In the genomic region with DNA sequence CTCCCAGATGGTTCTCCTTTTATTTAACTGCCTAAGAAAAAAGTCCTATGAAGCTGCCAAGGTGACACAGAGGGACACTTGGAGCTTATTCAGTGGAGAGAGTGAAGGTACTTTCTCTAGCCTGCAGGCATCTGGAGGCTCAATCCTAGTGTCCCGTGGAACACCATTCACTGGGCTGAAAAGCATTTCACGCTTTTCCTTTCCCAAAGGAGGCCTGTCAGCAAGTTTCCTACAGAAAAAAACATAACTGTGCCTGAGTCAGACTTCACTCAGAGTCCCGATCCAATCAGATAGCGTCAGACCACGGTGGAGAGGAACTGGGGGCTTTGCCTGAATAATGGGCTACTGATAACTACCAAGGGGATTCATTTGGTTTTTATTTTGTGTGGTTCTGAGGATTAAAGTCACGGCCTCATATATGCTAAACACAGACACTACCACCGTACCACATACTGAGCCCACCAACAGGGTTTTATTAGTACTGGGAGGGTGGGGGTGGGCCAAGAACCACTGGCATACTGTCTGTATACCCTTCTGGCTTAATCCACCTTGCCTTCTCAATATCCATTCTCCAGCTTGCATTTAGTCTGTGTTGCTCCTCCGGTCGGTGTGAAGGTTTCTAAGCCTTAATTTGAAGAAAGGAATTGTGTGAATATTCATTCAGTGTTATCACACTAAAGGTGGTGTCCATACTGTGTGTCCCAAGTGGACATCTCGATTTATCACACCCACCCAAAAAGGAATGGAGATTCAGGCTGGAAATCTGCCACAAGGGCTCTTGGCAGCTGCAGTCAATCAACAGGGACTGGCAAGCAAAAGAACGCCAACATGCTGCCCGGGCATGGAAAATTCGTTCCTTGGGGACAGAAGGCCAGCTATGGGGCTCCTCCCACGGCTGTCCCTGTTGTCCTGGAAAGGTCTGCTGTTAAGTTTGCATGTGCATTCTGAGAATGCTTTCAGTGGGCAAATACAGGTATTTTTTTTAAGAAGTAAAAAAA, we compare ENCODE assay signal across 9 mouse cellular contexts.
DNase-seq lines count a peak whose midpoint lies in the region; ATAC-seq and TF ChIP-seq lines count a peak whose summit lies in the region.
"Had no signal": no experiment of that assay in that cellular context is flagged by ENCODE, and none has a peak within 500 bp of the region (broad histone marks: within the 10 kb centered on the region; RNA-seq: fewer than 3 reads in every experiment).

No protein-coding gene starts in this region.

- H3K27me3 ChIP-seq in forebrain, embryonic 13.5 days: no peaks in the 10 kb centered on the region
- no peaks in the 10 kb centered on the region for H3K27me3 ChIP-seq in forebrain, embryonic 11.5 days (ENCODE audit: control insufficient read depth, insufficient read depth, low read length)
- H3K27me3 ChIP-seq in intestine, postnatal 0 days (replicated peaks; ENCODE audit: control insufficient read depth, insufficient read depth, low read length): no peaks in the 10 kb centered on the region

- H3K9me3 ChIP-seq in forebrain, embryonic 13.5 days (replicated peaks): no peaks in the 10 kb centered on the region
- H3K9me3 ChIP-seq in forebrain, embryonic 11.5 days (ENCODE audit: control insufficient read depth, low read length): no peaks in the 10 kb centered on the region; the same call in 1 of the 2 replicates
- no peaks in the 10 kb centered on the region for H3K9me3 ChIP-seq in intestine, postnatal 0 days (ENCODE audit: control insufficient read depth)

- 60% methylated on average over 14 of the region's 14 CpGs for WGBS in forebrain, embryonic 13.5 days
- 68% methylated on average over 14 of the region's 14 CpGs for WGBS in forebrain, embryonic 11.5 days
- 81% methylated on average over 14 of the region's 14 CpGs for WGBS in intestine, postnatal 0 days

- no peak overlapping the region for H3K4me2 ChIP-seq in forebrain, embryonic 13.5 days
- H3K4me2 ChIP-seq in forebrain, embryonic 11.5 days (ENCODE audit: low read depth, low read length, severe bottlenecking): no peak overlapping the region
- H3K4me2 ChIP-seq in intestine, postnatal 0 days (replicated peaks; ENCODE audit: low read depth): no peak overlapping the region

- H3K9ac ChIP-seq in forebrain, embryonic 13.5 days: no peak overlapping the region
- no peak overlapping the region for H3K9ac ChIP-seq in forebrain, embryonic 11.5 days (ENCODE audit: low read length)
- H3K9ac ChIP-seq in intestine, postnatal 0 days (ENCODE audit: low read depth, low read length): no peak overlapping the region

- peaks cover 21% of the 10 kb centered on the region for H3K4me1 ChIP-seq in forebrain, embryonic 13.5 days
- H3K4me1 ChIP-seq in forebrain, embryonic 11.5 days (replicated peaks; ENCODE audit: control insufficient read depth, insufficient read depth, low read length): no peaks in the 10 kb centered on the region
- H3K4me1 ChIP-seq in intestine, postnatal 0 days (replicated peaks; ENCODE audit: control insufficient read depth, insufficient read depth, low read length): no peaks in the 10 kb centered on the region

- H3K36me3 ChIP-seq in forebrain, embryonic 13.5 days (ENCODE audit: poor library complexity, severe bottlenecking): no peaks in the 10 kb centered on the region
- no peaks in the 10 kb centered on the region for H3K36me3 ChIP-seq in forebrain, embryonic 11.5 days (ENCODE audit: control insufficient read depth, insufficient read depth, low read length)
- no peaks in the 10 kb centered on the region for H3K36me3 ChIP-seq in intestine, postnatal 0 days (ENCODE audit: control insufficient read depth, insufficient read depth)

- no peak overlapping the region for H3K4me3 ChIP-seq in forebrain, embryonic 13.5 days
- H3K4me3 ChIP-seq in forebrain, embryonic 11.5 days (ENCODE audit: low read depth, low read length): no peak overlapping the region
- no peak overlapping the region for H3K4me3 ChIP-seq in gastrocnemius, adult 2 months
- no peak overlapping the region for H3K4me3 ChIP-seq in intestine, postnatal 0 days (ENCODE audit: low read depth, low read length)

- peak; percentile 17; the same call in 1 of the 2 replicates for ATAC-seq in forebrain, embryonic 13.5 days
- no peak for ATAC-seq in forebrain, embryonic 11.5 days (replicated peaks; ENCODE audit: low FRiP score)
- ATAC-seq in intestine, postnatal 0 days: no peak
- ATAC-seq: activated CD4-positive, CD25-positive, alpha-beta regulatory T cell, adult 4 months had no signal

- no peak for DNase-seq in forebrain, embryonic 11.5 days (ENCODE audit: low spot score)
- DNase-seq in brain, embryonic 14.5 days (ENCODE audit: low read depth): peak; percentile 83
- peak; percentile 54 for DNase-seq in gastrocnemius, adult 2 months
- peak; percentile 42 to 61 for DNase-seq in layer of hippocampus, postnatal 14 days (ENCODE audit: low spot score in 2 of 2)
- DNase-seq in thymus, postnatal 0 days (ENCODE audit: low spot score): no peak
- no peak for DNase-seq in urinary bladder, postnatal 14 days (ENCODE audit: low spot score)

- intact Hi-C loops in gastrocnemius, adult 2 months (cut with DNase I): no loop called here

- H3K27ac ChIP-seq in forebrain, embryonic 13.5 days: peak overlapping the region; percentile 14
- no peak overlapping the region for H3K27ac ChIP-seq in forebrain, embryonic 11.5 days (ENCODE audit: low read depth, low read length)
- no peak overlapping the region for H3K27ac ChIP-seq in gastrocnemius, adult 2 months
- no peak overlapping the region for H3K27ac ChIP-seq in intestine, postnatal 0 days (ENCODE audit: low read depth, low read length)

- no peak for TF ChIP-seq CTCF in brain, embryonic 14.5 days (IDR thresholded peaks at IDR 0.05; ENCODE audit: borderline replicate concordance, extremely low read depth, insufficient read depth, insufficient read length)
- TF ChIP-seq CTCF in gastrocnemius, adult 2 months (IDR thresholded peaks at IDR 0.05): no peak
- no peak for TF ChIP-seq CTCF in intestine, postnatal 0 days (IDR thresholded peaks at IDR 0.05; ENCODE audit: low read depth)

- TF ChIP-seq POLR2A in brain, embryonic 14.5 days (IDR thresholded peaks at IDR 0.05; ENCODE audit: borderline replicate concordance, extremely low read depth, insufficient read depth, insufficient read length, poor library complexity, severe bottlenecking): no peak

Comparison
In these comparisons a context has a peak if more than half of its experiments do, and no peak if none do; other contexts are left out.
1. DNase-seq: peak in brain, embryonic 14.5 days (single experiment), gastrocnemius, adult 2 months (single experiment) and layer of hippocampus, postnatal 14 days (2 of 2); none in forebrain, embryonic 11.5 days (single experiment), thymus, postnatal 0 days (single experiment) and urinary bladder, postnatal 14 days (single experiment).